ENCODE assay signal across 16 mouse cellular contexts in genomic region chr16:73004601-73005000, GRCm38 (mm10).
"Had no signal": no experiment of that assay in that cellular context is flagged by ENCODE, and none has a peak within 500 bp of the region (broad histone marks: within the 10 kb centered on the region; RNA-seq: fewer than 3 reads in every experiment).

No protein-coding gene starts in this region.

- H3K4me1 ChIP-seq: megakaryocyte, embryonic 14.5 days; neural tube, embryonic 12.5 days; stomach, embryonic 15.5 days had no signal

- H3K36me3 ChIP-seq: stomach, embryonic 15.5 days had no signal

- H3K4me3 ChIP-seq: megakaryocyte, embryonic 14.5 days; midbrain, embryonic 13.5 days; midbrain, embryonic 15.5 days; neural tube, embryonic 12.5 days; stomach, embryonic 15.5 days had no signal

- H3K9ac ChIP-seq: lung, embryonic 14.5 days; midbrain, embryonic 13.5 days; midbrain, embryonic 15.5 days; neural tube, embryonic 12.5 days; stomach, embryonic 15.5 days had no signal

- DNase-seq: lung, adult 18-20 months; lung, embryonic 14.5 days; lung, postnatal 14 days; lung, postnatal 36 days; right cerebral cortex, postnatal 14 days; thymus, adult 18-20 months; thymus, postnatal 14 days; thymus, postnatal 4 days had no signal

- H3K27ac ChIP-seq: macrophage; midbrain, embryonic 13.5 days; midbrain, embryonic 15.5 days; neural tube, embryonic 12.5 days; stomach, embryonic 15.5 days; stomach, postnatal 0 days had no signal

- ATAC-seq: midbrain, embryonic 13.5 days; midbrain, embryonic 15.5 days had no signal

- H3K9me3 ChIP-seq: midbrain, embryonic 13.5 days; midbrain, embryonic 15.5 days; neural tube, embryonic 12.5 days; stomach, embryonic 15.5 days had no signal

- H3K4me2 ChIP-seq: lung, embryonic 14.5 days; midbrain, embryonic 11.5 days; midbrain, embryonic 13.5 days; midbrain, embryonic 15.5 days; neural tube, embryonic 12.5 days; stomach, embryonic 15.5 days had no signal

- H3K27me3 ChIP-seq: megakaryocyte, embryonic 14.5 days; midbrain, embryonic 13.5 days; midbrain, embryonic 15.5 days; neural tube, embryonic 12.5 days; stomach, embryonic 15.5 days had no signal
